Mouse (Mus musculus) midbrain, embryonic 16.5 days (tissue): ENCODE results near the gene Fam172a. TPM values are rescaled to one million over a fixed set of nuclear protein-coding genes. Genes with fewer than 3 reads are reported as not detected.
A peak's percentile ranks its signal among the peaks of the same experiment; 100 is the strongest.

Experiments
- ATAC-seq: fragments of 200-750 bp; cut with Nextera tagmentation; 2 replicates; pipeline ENCODE4 v1.8.0; 2017; ENCODE audit warnings: moderate TSS enrichment
- H3K27ac ChIP-seq: fragments of 300-500 bp; sonication (generic); 2 replicates; pipeline ENCODE4 v1.5.1; 2014; ENCODE audit warnings: mild to moderate bottlenecking, low read length, mixed read lengths
- H3K27me3 ChIP-seq: fragments of 300-500 bp; sonication (generic); 2 replicates; pipeline ENCODE4 v1.6.1; 2014; ENCODE audit warnings: low read depth, low read length, mixed read lengths; ENCODE audit not compliant: control insufficient read depth, insufficient read depth
- H3K36me3 ChIP-seq: fragments of 300-500 bp; sonication (generic); 2 replicates; pipeline ENCODE4 v1.6.1; 2014; ENCODE audit warnings: mild to moderate bottlenecking, low read length, moderate library complexity, mixed read lengths; ENCODE audit not compliant: control insufficient read depth, insufficient read depth
- H3K4me1 ChIP-seq: fragments of 300-500 bp; sonication (generic); 2 replicates; pipeline ENCODE4 v1.6.1; 2014; ENCODE audit warnings: mild to moderate bottlenecking, low read length, mixed read lengths; ENCODE audit not compliant: control insufficient read depth, insufficient read depth
- H3K4me2 ChIP-seq: fragments of 300-500 bp; sonication (generic); 2 replicates; pipeline ENCODE4 v1.6.1; 2014; ENCODE audit warnings: mild to moderate bottlenecking, low read length, mixed read lengths
- H3K4me3 ChIP-seq: fragments of 300-500 bp; sonication (generic); 2 replicates; pipeline ENCODE4 v1.5.1; 2014; ENCODE audit warnings: low read depth, mild to moderate bottlenecking, low read length, moderate library complexity, mixed read lengths
- H3K9ac ChIP-seq: fragments of 300-500 bp; sonication (generic); 2 replicates; pipeline ENCODE4 v1.6.1; 2014; ENCODE audit warnings: low read depth, low read length, mixed read lengths
- H3K9me3 ChIP-seq: fragments of 300-500 bp; sonication (generic); replicated peaks from 2 replicates; pipeline ENCODE4 v1.6.1; 2014; ENCODE audit warnings: mild to moderate bottlenecking, low read length, mixed read lengths; ENCODE audit not compliant: control insufficient read depth, poor library complexity, severe bottlenecking
- WGBS: fragments of 180-500 bp; shearing (Covaris S2); extraction: QIAGEN DNeasy Blood & Tissue Kit; methylation state at CpG from one replicate; pipeline ENCODE4 v1.1.7; 2014; 5-methylcytosine and 5-hydroxymethylcytosine counted together
- polyA plus RNA-seq: library from polyadenylated mRNA; unstranded; fragments of >200 nt; fragmentation: Nextera tagmentation; extraction: Ambion mirVana; gene quantifications from 2 replicates; pipeline ENCODE4 v1.2.1, GENCODE M21; 2015

The Fam172a gene
- polyA plus RNA-seq, 1 experiment from 2014 or later: 43.0 TPM

DNA sequence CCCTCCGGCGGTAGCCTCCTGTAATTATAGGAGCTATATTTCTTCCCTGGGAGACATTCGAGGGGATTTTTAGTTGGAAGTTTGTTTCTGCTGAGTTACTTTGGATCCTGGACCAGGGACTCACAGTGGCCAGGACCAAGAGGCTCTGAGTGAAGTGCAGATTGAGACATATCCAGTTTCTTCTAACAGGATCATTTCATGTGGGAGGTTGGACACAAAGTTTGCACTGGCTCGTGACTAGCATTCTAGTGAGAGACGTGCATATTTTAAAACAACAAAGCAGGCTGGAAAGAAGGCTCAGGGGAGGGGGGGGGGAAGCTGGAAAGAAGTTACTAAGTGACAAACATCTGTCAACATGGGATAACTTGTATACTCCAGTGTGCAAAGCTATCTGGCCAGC is 481.2 kb downstream of the Fam172a start:
- H3K9me3 ChIP-seq: no peaks in the 10 kb centered on the region
- H3K9ac ChIP-seq: no peak overlapping the region
- peak overlapping the region; percentile 71; the same call in 1 of the 2 replicates for H3K4me2 ChIP-seq
- H3K27me3 ChIP-seq: peaks cover 15% of the 10 kb centered on the region
- ATAC-seq: no peak
- WGBS: 8% methylated on average over 5 of the region's 5 CpGs
- peak overlapping the region; percentile 82 for H3K27ac ChIP-seq
- H3K4me1 ChIP-seq: peaks cover 20% of the 10 kb centered on the region
- H3K36me3 ChIP-seq: no peaks in the 10 kb centered on the region
- no peak overlapping the region for H3K4me3 ChIP-seq

GRCm38 (mm10) chr13:78183986-78184385 is 482.2 kb downstream of the Fam172a start:
- Histone ChIP-seq H3K36me3 (no peaks in the 10 kb centered on the region), H3K27ac (peak overlapping the region; percentile 72), H3K4me3 (no peak overlapping the region), H3K9me3 (no peaks in the 10 kb centered on the region), H3K27me3 (peaks cover 14% of the 10 kb centered on the region), H3K9ac (no peak overlapping the region; the same call in 1 of the 2 replicates), H3K4me2 (peak overlapping the region; percentile 26), H3K4me1 (peaks cover 20% of the 10 kb centered on the region)
- ATAC-seq: peak; percentile 29; the same call in 1 of the 2 replicates
- WGBS: 12% methylated on average over 5 of the region's 5 CpGs

- peaks cover 18% of the 10 kb centered on the region for H3K4me1 ChIP-seq
- H3K9ac ChIP-seq: peak overlapping the region; percentile 23
- peaks cover 14% of the 10 kb centered on the region for H3K27me3 ChIP-seq
- 14% methylated on average over 14 of the region's 14 CpGs for WGBS
- H3K27ac ChIP-seq: peak overlapping the region; percentile 72
- peak overlapping the region; percentile 32 for H3K4me2 ChIP-seq
- no peak for ATAC-seq
- no peaks in the 10 kb centered on the region for H3K9me3 ChIP-seq
- H3K4me3 ChIP-seq: no peak overlapping the region
- H3K36me3 ChIP-seq: peaks cover 5% of the 10 kb centered on the region; the same call in 1 of the 2 replicates
Measured at GRCm38 (mm10) chr13:78184786-78185466, 483.1 kb downstream of the Fam172a start.

- H3K36me3 ChIP-seq: peaks cover 5% of the 10 kb centered on the region; the same call in 1 of the 2 replicates
- 22% methylated on average over 12 of the region's 12 CpGs for WGBS
- H3K9me3 ChIP-seq: no peaks in the 10 kb centered on the region
- no peak overlapping the region for H3K4me3 ChIP-seq
- peak overlapping the region; percentile 67 for H3K27ac ChIP-seq
- no peak for ATAC-seq
- peaks cover 14% of the 10 kb centered on the region for H3K27me3 ChIP-seq
- no peak overlapping the region for H3K4me2 ChIP-seq
- no peak overlapping the region for H3K9ac ChIP-seq
- peaks cover 18% of the 10 kb centered on the region for H3K4me1 ChIP-seq
Measured at GRCm38 (mm10) chr13:78186340-78186946, 484.6 kb downstream of the Fam172a start.

GRCm38 (mm10) chr13:78187833-78188232 is 486.0 kb downstream of the Fam172a start:
- no peak overlapping the region for H3K4me3 ChIP-seq
- H3K9ac ChIP-seq: no peak overlapping the region

DNA sequence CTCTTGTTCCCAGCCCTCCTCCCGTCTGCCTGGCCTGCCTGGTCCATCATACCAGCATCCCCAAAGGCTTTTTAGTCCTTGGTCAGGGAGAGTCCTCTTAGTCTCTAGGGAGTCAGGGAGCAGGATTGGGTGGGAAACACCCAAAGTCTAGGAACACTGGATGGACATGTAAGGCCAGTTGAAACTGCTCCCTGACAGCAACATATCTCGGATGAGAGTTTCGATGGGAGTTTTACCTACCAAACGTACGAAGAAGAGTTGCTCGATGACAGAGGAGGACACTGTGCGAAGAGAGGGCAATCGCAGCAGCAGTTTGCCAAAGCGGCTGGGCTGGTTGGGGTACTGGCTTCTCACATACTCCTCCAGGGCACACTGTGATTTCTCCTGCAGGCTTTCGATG is 487.8 kb downstream of the Fam172a start:
- Histone ChIP-seq H3K4me2 (peak overlapping the region; percentile 58), H3K9ac (peak overlapping the region; percentile 62), H3K27me3 (peaks cover 14% of the 10 kb centered on the region), H3K4me3 (peak overlapping the region; percentile 18), H3K4me1 (peaks cover 26% of the 10 kb centered on the region), H3K27ac (peak overlapping the region; percentile 71), H3K9me3 (no peaks in the 10 kb centered on the region), H3K36me3 (peaks cover 5% of the 10 kb centered on the region; the same call in 1 of the 2 replicates)
- 40% methylated on average over 10 of the region's 10 CpGs for WGBS
- no peak for ATAC-seq

More at GRCm38 (mm10) chr13:78187833-78188232, 486.0 kb downstream of the Fam172a start:
- Histone ChIP-seq H3K27ac (peak overlapping the region; percentile 14; the same call in 1 of the 2 replicates), H3K27me3 (peaks cover 14% of the 10 kb centered on the region), H3K9me3 (no peaks in the 10 kb centered on the region), H3K4me2 (peak overlapping the region; percentile 31), H3K36me3 (peaks cover 5% of the 10 kb centered on the region; the same call in 1 of the 2 replicates), H3K4me1 (peaks cover 25% of the 10 kb centered on the region)
- no peak for ATAC-seq
- 49% methylated on average over 5 of the region's 5 CpGs for WGBS

GRCm38 (mm10) chr13:78193211-78193610 is 491.4 kb downstream of the Fam172a start:
- Histone ChIP-seq H3K4me3 (peak overlapping the region; percentile 53), H3K9ac (peak overlapping the region; percentile 81), H3K27me3 (no peaks in the 10 kb centered on the region; the same call in 1 of the 2 replicates), H3K27ac (peak overlapping the region; percentile 84), H3K36me3 (peaks cover 5% of the 10 kb centered on the region; the same call in 1 of the 2 replicates), H3K4me1 (peaks cover 24% of the 10 kb centered on the region), H3K9me3 (no peaks in the 10 kb centered on the region), H3K4me2 (peak overlapping the region; percentile 72)
- 21% methylated on average over 4 of the region's 4 CpGs for WGBS
- ATAC-seq: no peak

GRCm38 (mm10) chr13:78194135-78194849 is 492.5 kb downstream of the Fam172a start:
- WGBS: 12% methylated on average over 22 of the region's 26 CpGs
- H3K4me2 ChIP-seq: peak overlapping the region; percentile 72
- H3K9ac ChIP-seq: peak overlapping the region; percentile 81
- no peak for ATAC-seq
- peak overlapping the region; percentile 53 for H3K4me3 ChIP-seq
- no peaks in the 10 kb centered on the region for H3K9me3 ChIP-seq
- peaks cover 5% of the 10 kb centered on the region; the same call in 1 of the 2 replicates for H3K36me3 ChIP-seq
- peak overlapping the region; percentile 84 for H3K27ac ChIP-seq
- H3K4me1 ChIP-seq: peaks cover 24% of the 10 kb centered on the region
- H3K27me3 ChIP-seq: no peaks in the 10 kb centered on the region; the same call in 1 of the 2 replicates
